Mouse (Mus musculus): ENCODE measurements at regions not wholly inside any gene's neighbourhood (a gene's known extent, or its start where the extent isn't known, plus 50 kb on each side); places are given as distances from the start of the nearest gene placed in this dataset.

- TF ChIP-seq EP300 (optimal IDR thresholded peaks at IDR 0.05) (no peak), CTCF (IDR thresholded peaks at IDR 0.05; ENCODE audit: low read depth) (no peak)
Observed at GRCm38 (mm10) chr14:76949388-76949787, 87.2 kb upstream of the Ccdc122 start.

Data from stomach, postnatal 0 days (tissue).